Mouse (Mus musculus): ENCODE results near the gene Galnt7. TPM values are rescaled to one million over a fixed set of nuclear protein-coding genes. Genes with fewer than 3 reads are reported as not detected.
"Not testable (repeated sequence)": the region's sequence is repeated elsewhere in the genome, so short reads cannot be mapped to it uniquely, and the experiment has no call there.

The Galnt7 gene
- total RNA-seq, 2 experiments from 2014 or later = 5.0 to 7.0 TPM

GRCm38 (mm10) chr8:57547581-57547980 lies 105.3 kb downstream of the Galnt7 start:
- DNase-seq = no peak
- intact Hi-C loops (cut with DNase I) = no loop called here

- DNase-seq = no peak
- intact Hi-C loops (cut with DNase I) = no loop called here
Measured at GRCm38 (mm10) chr8:57546834-57547233, 106.0 kb downstream of the Galnt7 start.

- intact Hi-C loops (cut with DNase I) = no loop called here
Measured at GRCm38 (mm10) chr8:57546401-57546800, 106.4 kb downstream of the Galnt7 start.

GRCm38 (mm10) chr8:57541405-57541804 lies 111.4 kb downstream of the Galnt7 start:
- intact Hi-C loops (cut with DNase I) = loop anchor here (2.0 kb wide), 1 partner anchor 251 kb away; no protein-coding TSS in a partner anchor
- no peak for DNase-seq

More at GRCm38 (mm10) chr8:57546401-57546800, 106.4 kb downstream of the Galnt7 start:
- DNase-seq = no peak

- intact Hi-C loops (cut with DNase I) = loop anchor here (1.0 to 2.0 kb wide), 2 partner anchors 252 to 259 kb away; no protein-coding TSS in a partner anchor
- no peak for DNase-seq
Measured at GRCm38 (mm10) chr8:57540951-57541350, 111.9 kb downstream of the Galnt7 start.

GRCm38 (mm10) chr8:57540110-57540838 lies 112.6 kb downstream of the Galnt7 start:
- peak; percentile 75 to 82 for DNase-seq
- intact Hi-C loops (cut with DNase I) = loop anchor here (1.0 to 2.0 kb wide), 2 partner anchors 253 to 260 kb away; no protein-coding TSS in a partner anchor

- DNase-seq = no peak
- intact Hi-C loops (cut with DNase I) = loop anchor here (5.0 kb wide), 1 partner anchor 34 kb away; no protein-coding TSS in a partner anchor
Measured at GRCm38 (mm10) chr8:57538601-57539000, 114.2 kb downstream of the Galnt7 start.

- intact Hi-C loops (cut with DNase I) = loop anchor here (5.0 kb wide), 1 partner anchor 36 kb away; no protein-coding TSS in a partner anchor
- DNase-seq = no peak
Measured at GRCm38 (mm10) chr8:57536167-57536566, 116.7 kb downstream of the Galnt7 start.

GRCm38 (mm10) chr8:57534495-57534894 lies 118.3 kb downstream of the Galnt7 start:
- DNase-seq = no peak
- intact Hi-C loops (cut with DNase I) = loop anchor here (5.0 kb wide), 1 partner anchor 182 kb away; no protein-coding TSS in a partner anchor

GRCm38 (mm10) chr8:57533106-57533505 lies 119.7 kb downstream of the Galnt7 start:
- DNase-seq = no peak
- intact Hi-C loops (cut with DNase I) = loop anchor here (5.0 kb wide), 1 partner anchor 181 kb away; no protein-coding TSS in a partner anchor

- intact Hi-C loops (cut with DNase I) = loop anchor here (5.0 kb wide), 1 partner anchor 180 kb away; no protein-coding TSS in a partner anchor
- no peak for DNase-seq
Measured at GRCm38 (mm10) chr8:57532223-57532622, 120.6 kb downstream of the Galnt7 start.

GRCm38 (mm10) chr8:57530666-57531349 lies 122.0 kb downstream of the Galnt7 start:
- DNase-seq = peak; percentile 86 to 91
- intact Hi-C loops (cut with DNase I) = loop anchor here (1.0 to 5.0 kb wide), 3 partner anchors 16 to 179 kb away; no protein-coding TSS in a partner anchor

- intact Hi-C loops (cut with DNase I) = loop anchor here (2.0 to 5.0 kb wide), 2 partner anchors 15 to 178 kb away; no protein-coding TSS in a partner anchor
- no peak for DNase-seq
Measured at GRCm38 (mm10) chr8:57530238-57530637, 122.6 kb downstream of the Galnt7 start.

- intact Hi-C loops (cut with DNase I) = no loop called here
Measured at GRCm38 (mm10) chr8:57528036-57528435, 124.8 kb downstream of the Galnt7 start.

GRCm38 (mm10) chr8:57520186-57520786 lies 132.5 kb downstream of the Galnt7 start:
- no peak for DNase-seq
- intact Hi-C loops (cut with DNase I) = no loop called here

More at GRCm38 (mm10) chr8:57528036-57528435, 124.8 kb downstream of the Galnt7 start:
- no peak for DNase-seq

GRCm38 (mm10) chr8:57517723-57518122 lies 135.1 kb downstream of the Galnt7 start:
- DNase-seq = no peak

GRCm38 (mm10) chr8:57516685-57517084 lies 136.1 kb downstream of the Galnt7 start:
- intact Hi-C loops (cut with DNase I) = loop anchor here (10.0 kb wide), 2 partner anchors 192 to 962 kb away; partner anchors contain the start of genes Cep44, Fbxo8 and Hand2
- not testable (repeated sequence) for DNase-seq

More at GRCm38 (mm10) chr8:57517723-57518122, 135.1 kb downstream of the Galnt7 start:
- intact Hi-C loops (cut with DNase I) = loop anchor here (10.0 kb wide), 2 partner anchors 193 to 963 kb away; partner anchors contain the start of genes Cep44, Fbxo8 and Hand2

- not testable (repeated sequence) for DNase-seq
- intact Hi-C loops (cut with DNase I) = loop anchor here (2.0 to 10.0 kb wide), 5 partner anchors 26 to 958 kb away; partner anchors contain the start of genes Cep44, Fbxo8, Hand2 and Sap30
Measured at GRCm38 (mm10) chr8:57513178-57513661, 139.6 kb downstream of the Galnt7 start.

GRCm38 (mm10) chr8:57512141-57513056 lies 140.4 kb downstream of the Galnt7 start:
- intact Hi-C loops (cut with DNase I) = loop anchor here (2.0 to 10.0 kb wide), 5 partner anchors 26 to 958 kb away; partner anchors contain the start of genes Cep44, Fbxo8, Hand2 and Sap30

More at GRCm38 (mm10) chr8:57512141-57513056, 140.4 kb downstream of the Galnt7 start:
- peak; percentile 42 to 57 for DNase-seq
